Mouse (Mus musculus): ENCODE measurements around the gene Gpr89.

GRCm38 (mm10) chr3:96846985-96847384 lies 58.2 kb downstream of the Gpr89 start:
- TF ChIP-seq CTCF (conservative IDR thresholded peaks at IDR 0.05; ENCODE audit: low read length): no peak
- no peak for TF ChIP-seq POU5F1 (IDR thresholded peaks at IDR 0.05; ENCODE audit: borderline replicate concordance, low read length)
